Mouse (Mus musculus) embryo, embryonic 10.5 days (tissue): ENCODE measurements at regions not wholly inside any gene's neighbourhood (a gene's known extent, or its start where the extent isn't known, plus 50 kb on each side); places are given as distances from the start of the nearest gene placed in this dataset.
"Not testable (repeated sequence)": the region's sequence is repeated elsewhere in the genome, so short reads cannot be mapped to it uniquely, and the experiment has no call there.

Source experiments
- DNase-seq: peaks from one replicate; pipeline ENCODE4 v3.0.0-alpha.2; 2015; ENCODE audit warnings: low spot score

DNA sequence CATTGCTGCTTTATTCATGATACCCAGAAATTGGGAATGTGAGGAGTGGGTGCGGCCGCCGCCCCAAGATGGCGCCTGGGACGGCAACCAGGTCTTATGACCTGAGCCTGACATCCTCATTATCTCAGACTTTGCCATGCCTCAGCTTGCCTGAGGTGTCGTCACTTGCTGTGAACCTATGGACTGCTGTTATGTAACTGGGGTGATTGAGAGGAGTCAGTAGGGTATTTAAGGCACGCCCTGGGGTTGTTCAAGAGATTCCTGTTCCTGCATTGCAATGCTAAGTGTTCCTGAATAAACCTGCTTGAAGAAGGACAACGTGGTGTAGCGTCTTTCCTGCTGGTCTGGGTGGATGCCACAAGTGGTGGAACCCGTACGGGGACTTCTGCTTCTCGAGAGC lies 211.4 kb upstream of the Pou3f2 start:
- no peak for DNase-seq

DNA sequence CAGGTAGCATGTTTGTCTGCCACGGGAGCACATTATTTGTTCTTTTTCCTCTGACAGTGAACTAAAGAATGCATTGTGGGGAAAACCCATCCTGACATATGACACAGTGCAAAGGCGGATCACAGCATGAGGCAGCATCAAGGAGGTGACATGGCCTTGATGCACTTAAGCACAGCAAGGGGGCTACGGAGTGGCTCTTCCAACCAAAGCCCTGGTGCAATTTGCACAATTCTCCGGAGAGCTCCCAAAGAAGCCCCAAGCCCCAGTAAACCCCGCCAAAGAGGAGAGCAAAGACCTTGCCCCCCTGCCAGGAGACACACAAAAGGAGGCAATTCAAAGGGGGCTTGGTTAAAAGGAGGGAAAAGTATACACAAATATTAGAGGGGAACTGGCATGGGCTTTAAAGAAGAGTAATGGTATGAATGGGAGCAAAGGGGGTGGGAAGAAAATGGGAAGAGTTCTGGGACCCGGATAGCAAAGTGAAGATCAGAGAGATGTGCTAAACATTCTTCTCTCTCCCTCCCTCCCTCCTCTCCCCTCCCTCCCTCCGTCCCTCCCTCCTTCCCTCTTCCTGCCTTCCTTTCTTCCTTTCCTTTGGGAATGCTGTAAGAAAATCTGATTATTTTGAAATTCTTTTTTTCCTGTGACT lies 179.7 kb upstream of the Pou3f2 start:
- DNase-seq: peak; percentile 61

DNA sequence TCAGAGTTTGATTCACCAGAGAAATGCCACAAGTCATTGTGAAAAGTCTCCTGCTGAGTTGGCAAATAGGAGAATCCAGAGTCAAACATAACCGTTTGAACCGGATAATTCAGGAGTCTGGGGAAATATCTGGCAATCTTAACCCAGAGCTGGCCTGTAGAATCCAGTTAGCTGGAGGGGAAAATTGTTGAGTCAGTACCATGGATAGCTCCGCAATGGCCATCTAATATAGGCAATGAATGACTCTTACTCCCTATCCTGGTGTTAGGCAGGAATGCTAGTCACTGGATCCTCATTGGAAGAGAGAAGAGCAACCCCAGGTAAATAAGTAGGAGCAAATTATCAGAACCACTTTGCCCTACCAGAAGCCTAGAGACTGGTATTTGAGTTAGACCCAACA lies 157.4 kb upstream of the Pou3f2 start:
- peak; percentile 77 for DNase-seq

DNA sequence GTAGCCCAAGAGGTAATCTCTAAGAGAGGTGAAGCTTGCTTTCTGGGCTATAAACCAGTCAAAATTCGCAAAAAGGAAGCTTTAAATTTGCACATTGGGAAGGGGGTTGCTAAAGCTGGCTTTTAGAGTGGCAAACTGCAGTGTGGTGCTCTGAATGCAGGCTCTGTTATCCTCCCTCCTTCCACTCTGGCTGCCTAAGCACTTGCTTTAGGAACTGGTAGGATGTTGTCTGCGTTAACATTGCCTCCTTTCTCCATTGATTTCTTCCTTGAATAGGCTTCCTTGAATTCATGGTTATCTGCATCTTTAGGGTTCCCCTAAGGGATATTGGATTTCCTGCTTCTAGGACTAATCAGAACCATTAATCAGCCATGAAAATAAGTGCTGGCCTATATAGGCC lies 120.8 kb upstream of the Pou3f2 start:
- DNase-seq: no peak

DNA sequence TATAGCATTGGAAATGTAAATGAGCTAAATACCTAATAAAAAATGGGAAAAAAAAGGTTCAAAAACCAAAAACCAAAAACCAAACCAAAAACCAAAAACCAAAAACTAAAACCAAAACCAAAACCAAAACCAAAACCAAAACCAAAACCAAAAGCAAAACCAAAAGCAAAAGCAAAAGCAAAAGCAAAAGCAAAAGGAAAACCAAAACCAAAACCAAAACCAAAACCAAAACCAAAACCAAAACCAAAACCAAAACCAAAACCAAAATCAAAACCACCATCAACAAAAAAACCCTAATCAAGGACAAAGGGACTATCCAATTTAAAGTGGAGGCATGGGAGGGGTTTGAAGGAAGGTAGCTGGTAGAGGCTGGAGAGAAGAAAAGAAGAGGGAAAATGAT lies 114.0 kb upstream of the Pou3f2 start:
- not testable (repeated sequence) for DNase-seq

DNA sequence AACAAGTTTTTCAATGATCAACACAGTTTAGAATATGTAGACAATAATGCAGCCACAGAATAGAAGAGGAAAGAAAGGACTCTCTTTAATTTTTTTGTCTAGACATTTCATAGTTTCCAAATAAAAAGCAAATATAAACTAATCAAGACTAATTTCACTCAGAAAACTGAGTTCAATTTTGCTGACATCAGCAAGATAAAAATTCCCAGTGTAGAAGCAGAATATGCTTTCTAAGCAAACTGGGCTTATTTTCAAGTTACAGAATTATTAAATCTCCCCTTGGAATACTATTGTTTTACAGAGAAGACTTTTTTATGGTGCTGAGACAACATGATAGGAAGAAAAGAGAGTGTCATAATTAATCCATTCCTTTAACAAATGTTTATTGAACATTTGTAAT lies 99.0 kb upstream of the Pou3f2 start:
- DNase-seq: no peak

DNA sequence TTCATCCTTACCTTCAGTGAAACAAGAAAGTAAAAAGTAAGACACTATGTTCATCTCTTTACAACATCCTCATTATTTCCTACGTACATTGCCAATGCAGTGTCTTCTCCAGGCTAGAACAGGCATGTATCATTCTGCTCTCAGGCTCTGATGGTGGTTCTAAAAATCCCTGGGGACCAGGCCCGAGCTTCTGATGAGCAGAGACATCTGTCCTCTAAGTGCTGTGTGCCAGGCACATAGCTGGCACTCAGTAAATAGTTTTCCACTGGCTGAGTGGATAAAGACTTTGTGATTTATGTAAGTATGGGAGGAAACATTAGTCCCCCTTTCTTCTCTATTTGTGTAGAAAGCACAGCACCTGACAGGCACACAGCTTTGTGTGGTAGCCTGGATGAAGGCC lies 77.8 kb upstream of the Pou3f2 start:
- DNase-seq: no peak

DNA sequence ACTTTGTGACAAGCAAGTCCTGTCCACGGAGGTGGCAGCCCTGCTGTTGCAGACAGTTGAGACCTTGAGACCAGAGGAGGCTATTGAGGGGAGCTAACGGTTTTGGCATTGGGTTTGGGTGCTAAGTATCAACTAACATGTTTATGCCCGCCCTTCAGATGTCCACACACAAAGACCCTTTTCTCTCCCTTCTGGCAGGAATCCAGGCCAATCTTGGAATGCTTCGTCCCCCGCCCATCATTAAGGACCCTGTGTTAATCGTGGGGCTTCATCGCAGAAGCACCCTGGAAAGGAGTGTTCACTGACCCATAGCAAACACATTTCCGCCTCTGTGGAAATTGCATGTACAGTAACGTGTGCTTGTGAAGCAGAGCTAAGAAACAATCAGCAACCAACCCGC lies 76.4 kb upstream of the Pou3f2 start:
- DNase-seq: peak; percentile 6
